Mouse (Mus musculus) kidney, postnatal 4 days (tissue): ENCODE measurements around the gene Ltk.
"Not testable (repeated sequence)": the region's sequence is repeated elsewhere in the genome, so short reads cannot be mapped to it uniquely, and the experiment has no call there.

ENCODE experiments used
- DNase-seq, 2 experiments: peaks; one replicate each; pipeline ENCODE4 v3.0.0; 2021; ENCODE audit warnings: mixed read lengths in 2 of 2

Gene Ltk

GRCm38 (mm10) chr2:119758101-119758843 is 2.0 kb downstream of the Ltk start:
- peak in 1 of 2 experiments; percentile 67 for DNase-seq

GRCm38 (mm10) chr2:119757601-119758100 is 2.6 kb downstream of the Ltk start:
- peak; percentile 48 to 55 for DNase-seq

GRCm38 (mm10) chr2:119749260-119749659 is 11.0 kb downstream of the Ltk start:
- no peak for DNase-seq

- no peak for DNase-seq
Measured at GRCm38 (mm10) chr2:119747554-119747953, 12.7 kb downstream of the Ltk start.

- DNase-seq = peak in 1 of 2 experiments; percentile 41
Measured at GRCm38 (mm10) chr2:119745281-119745680, 14.9 kb downstream of the Ltk start.

- DNase-seq = peak; percentile 47 to 59
Measured at GRCm38 (mm10) chr2:119744163-119745111, 15.8 kb downstream of the Ltk start.

GRCm38 (mm10) chr2:119743808-119744162 is 16.4 kb downstream of the Ltk start:
- no peak for DNase-seq

- DNase-seq = peak in 1 of 2 experiments; percentile 25
Measured at GRCm38 (mm10) chr2:119743176-119743807, 16.9 kb downstream of the Ltk start.

- peak; percentile 52 to 66 for DNase-seq
Measured at GRCm38 (mm10) chr2:119742461-119743175, 17.6 kb downstream of the Ltk start.

- peak; percentile 73 to 82 for DNase-seq
Measured at GRCm38 (mm10) chr2:119741581-119742411, 18.4 kb downstream of the Ltk start, which contains the start of gene Itpka. Gene Itpka (plus strand): TSS chr2:119742337.

GRCm38 (mm10) chr2:119740567-119740966 is 19.7 kb downstream of the Ltk start:
- DNase-seq = no peak

- no peak for DNase-seq
Measured at GRCm38 (mm10) chr2:119737124-119737523, 23.1 kb downstream of the Ltk start.

GRCm38 (mm10) chr2:119730735-119731134 is 29.5 kb downstream of the Ltk start:
- DNase-seq = no peak

GRCm38 (mm10) chr2:119727762-119728416 is 32.3 kb downstream of the Ltk start:
- no peak for DNase-seq

- no peak for DNase-seq
Measured at GRCm38 (mm10) chr2:119721070-119721469, 39.2 kb downstream of the Ltk start.

GRCm38 (mm10) chr2:119715868-119716267 is 44.4 kb downstream of the Ltk start:
- DNase-seq = not testable (repeated sequence)

GRCm38 (mm10) chr2:119710011-119710410 is 50.2 kb downstream of the Ltk start:
- DNase-seq = no peak

GRCm38 (mm10) chr2:119707676-119708075 is 52.6 kb downstream of the Ltk start:
- no peak for DNase-seq

- no peak for DNase-seq
Measured at GRCm38 (mm10) chr2:119703171-119703570, 57.1 kb downstream of the Ltk start.
